Mouse (Mus musculus) gastrocnemius, adult 2 months (tissue): Measurements from ENCODE around the gene Cerk. TPM values are rescaled to one million over a fixed set of nuclear protein-coding genes. Genes with fewer than 3 reads are reported as not detected.
A peak's percentile ranks its signal among the peaks of the same experiment; 100 is the strongest.
"Not testable (repeated sequence)": the region's sequence is repeated elsewhere in the genome, so short reads cannot be mapped to it uniquely, and the experiment has no call there.

Source experiments
- DNase-seq: peaks from one replicate; pipeline ENCODE4 v3.0.0; 2022
- H3K27ac ChIP-seq: fragments of 200-600 bp; 2 replicates; pipeline ENCODE4 v1.8.1; 2022; ENCODE audit warnings: mild to moderate bottlenecking
- H3K4me3 ChIP-seq: fragments of 200-600 bp; 2 replicates; pipeline ENCODE4 v1.8.1; 2022; ENCODE audit warnings: mild to moderate bottlenecking, moderate library complexity
- CTCF ChIP-seq: fragments of 200-600 bp; IDR thresholded peaks from 2 replicates; pipeline ENCODE4 v1.8.1; 2022; ENCODE audit warnings: antibody characterized with exemption, mild to moderate bottlenecking, moderate library complexity
- intact Hi-C: fragments of 180-260 bp; cut with DNase I; formaldehyde crosslinking; loops from one replicate; pipeline ENCODE4 v1.15.1; 2025
- total RNA-seq, 2 experiments: library from RNA; stranded (reverse); gene quantifications; 2 replicates each; pipeline ENCODE4 v1.2.3; 2021

Gene Cerk
- total RNA-seq, 2 experiments from 2014 or later: 4.2 to 8.1 TPM

- peak; percentile 45 for DNase-seq
- TF ChIP-seq CTCF: no peak
- no peak overlapping the region for H3K4me3 ChIP-seq
- intact Hi-C loops: no loop called here
- peak overlapping the region; percentile 71 for H3K27ac ChIP-seq
These were observed 16.7 kb upstream of the Cerk start for GRCm38 (mm10) chr15:86202640-86203039.

GRCm38 (mm10) chr15:86201696-86202330 is 15.9 kb upstream of the Cerk start:
- no peak for TF ChIP-seq CTCF
- Histone ChIP-seq H3K4me3 (no peak overlapping the region), H3K27ac (peak overlapping the region; percentile 71)
- intact Hi-C loops: no loop called here
- DNase-seq: peak; percentile 53

- intact Hi-C loops: no loop called here
- DNase-seq: no peak
- no peak for TF ChIP-seq CTCF
- Histone ChIP-seq H3K4me3 (no peak overlapping the region), H3K27ac (peak overlapping the region; percentile 71)
These were observed 15.2 kb upstream of the Cerk start for GRCm38 (mm10) chr15:86201095-86201494.

DNA sequence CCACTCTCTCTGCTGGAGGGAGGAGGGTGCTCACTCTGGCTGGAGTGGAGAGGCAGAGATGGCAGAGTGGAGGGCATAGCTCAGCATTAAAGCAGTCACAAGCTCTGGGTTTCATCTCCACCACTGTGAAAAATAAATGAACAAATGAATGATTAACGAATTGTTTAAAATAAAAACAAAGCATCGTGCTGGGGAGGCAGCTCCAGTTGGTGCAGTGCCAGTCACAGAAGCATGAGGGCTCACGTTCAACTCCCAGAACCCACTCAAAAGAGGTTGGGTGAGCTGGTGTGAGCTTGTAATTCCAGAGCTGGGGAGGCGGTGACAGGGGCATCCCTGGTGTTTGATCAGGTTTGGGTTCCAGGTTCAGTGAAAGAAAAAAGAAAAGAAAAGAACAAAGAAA is 14.2 kb upstream of the Cerk start:
- intact Hi-C loops: no loop called here
- TF ChIP-seq CTCF: no peak
- no peak overlapping the region for H3K4me3 ChIP-seq
- no peak for DNase-seq
- H3K27ac ChIP-seq: no peak overlapping the region

- Histone ChIP-seq H3K4me3 (no peak overlapping the region), H3K27ac (no peak overlapping the region)
- DNase-seq: no peak
- intact Hi-C loops: no loop called here
- TF ChIP-seq CTCF: no peak
These were observed 13.5 kb upstream of the Cerk start for GRCm38 (mm10) chr15:86199482-86199881.

DNA sequence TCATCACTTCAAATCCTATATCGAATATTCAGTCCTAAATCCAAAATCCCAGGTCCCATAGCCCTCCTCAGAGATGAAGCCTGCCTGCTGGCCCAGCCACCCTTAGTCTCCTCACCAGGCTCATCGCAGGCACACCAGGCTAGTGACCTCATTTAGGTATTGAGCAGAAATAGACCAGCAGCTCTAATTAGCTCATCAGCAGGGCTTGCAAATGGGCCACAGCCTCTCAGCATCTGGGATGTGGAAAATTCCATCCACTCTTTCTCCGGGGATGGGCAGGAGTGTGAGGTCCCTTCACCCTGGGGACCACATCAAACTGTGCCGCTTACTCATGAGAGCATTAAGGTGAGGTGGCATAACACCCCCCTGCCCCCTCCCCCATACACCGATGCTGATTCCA is 13.1 kb upstream of the Cerk start:
- Histone ChIP-seq H3K4me3 (no peak overlapping the region), H3K27ac (no peak overlapping the region)
- no peak for TF ChIP-seq CTCF
- no peak for DNase-seq
- intact Hi-C loops: no loop called here

GRCm38 (mm10) chr15:86194676-86195453 is 8.9 kb upstream of the Cerk start:
- DNase-seq, intact Hi-C loops, H3K27ac ChIP-seq, H3K4me3 ChIP-seq: not testable (repeated sequence)

DNA sequence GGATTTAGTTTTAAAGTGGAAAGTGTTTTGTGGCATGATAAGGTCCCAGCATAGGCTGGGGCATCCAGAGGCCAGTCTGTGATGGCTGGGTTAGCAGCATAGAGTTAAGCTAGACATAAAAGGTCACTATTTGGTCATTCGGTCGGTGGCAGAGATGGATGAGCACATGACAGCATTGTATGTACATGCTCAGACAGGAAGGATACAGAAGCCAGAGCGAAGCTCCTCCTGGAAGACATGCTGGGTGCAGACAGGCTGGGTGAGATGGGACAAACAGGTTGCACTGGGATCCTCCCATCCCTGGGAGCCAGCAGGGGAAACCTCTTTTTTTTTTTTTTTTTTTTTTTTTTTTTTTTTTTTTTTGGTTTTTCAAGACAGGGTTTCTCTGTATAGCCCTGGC is 6.0 kb upstream of the Cerk start:
- intact Hi-C loops: no loop called here
- H3K27ac ChIP-seq: no peak overlapping the region
- H3K4me3 ChIP-seq: no peak overlapping the region
- no peak for TF ChIP-seq CTCF
- no peak for DNase-seq

DNA sequence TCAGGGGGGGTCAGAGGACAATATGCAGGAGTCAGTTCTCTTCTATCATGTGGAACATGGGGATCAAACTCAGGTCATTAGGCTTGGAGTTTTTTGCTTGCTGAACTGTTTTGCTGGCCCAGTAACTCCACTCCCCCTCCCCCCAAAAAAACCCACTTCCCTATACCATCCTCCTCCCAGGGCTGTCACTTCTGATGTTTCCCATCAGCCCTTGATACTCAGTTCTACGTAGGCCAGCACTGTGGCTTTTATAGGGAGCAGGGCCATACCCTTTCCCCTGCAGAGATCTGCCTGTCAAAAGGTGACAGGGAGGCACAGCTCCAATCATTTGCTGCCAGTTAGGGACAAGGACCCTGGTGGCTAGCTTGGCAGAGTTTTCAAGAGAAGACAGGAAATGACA is 5.6 kb upstream of the Cerk start:
- DNase-seq: no peak
- intact Hi-C loops: no loop called here
- Histone ChIP-seq H3K4me3 (no peak overlapping the region), H3K27ac (no peak overlapping the region)
- TF ChIP-seq CTCF: no peak

DNA sequence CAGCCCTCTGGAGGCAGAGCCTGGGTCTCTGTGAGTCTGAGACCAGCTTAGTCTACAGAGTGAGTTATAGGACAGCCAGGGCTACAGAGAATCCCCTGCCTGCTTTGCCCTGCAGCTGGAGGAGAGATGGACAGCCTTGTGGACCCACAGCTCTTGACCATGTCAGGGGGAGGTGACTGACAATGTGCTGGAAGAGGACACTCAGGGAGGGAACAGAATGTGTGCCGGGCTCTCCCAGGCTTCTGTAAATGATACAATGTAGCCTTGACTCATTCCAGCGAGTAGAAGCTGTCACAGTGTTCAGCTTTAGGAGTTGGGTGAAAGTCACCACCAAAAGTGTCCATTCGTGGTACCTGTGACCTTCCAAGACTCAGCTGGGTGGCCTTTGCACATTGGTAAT is 4.4 kb upstream of the Cerk start:
- Histone ChIP-seq H3K27ac (peak overlapping the region; percentile 24; the same call in 1 of the 2 replicates), H3K4me3 (no peak overlapping the region)
- TF ChIP-seq CTCF: no peak
- intact Hi-C loops: no loop called here
- DNase-seq: no peak

- DNase-seq: peak; percentile 93
- intact Hi-C loops: loop anchor here (1.0 kb wide), 1 partner anchor 25 kb away; the partner anchor contains the start of gene Tbc1d22a
These were observed 3.0 kb upstream of the Cerk start for GRCm38 (mm10) chr15:86188746-86189470.

DNA sequence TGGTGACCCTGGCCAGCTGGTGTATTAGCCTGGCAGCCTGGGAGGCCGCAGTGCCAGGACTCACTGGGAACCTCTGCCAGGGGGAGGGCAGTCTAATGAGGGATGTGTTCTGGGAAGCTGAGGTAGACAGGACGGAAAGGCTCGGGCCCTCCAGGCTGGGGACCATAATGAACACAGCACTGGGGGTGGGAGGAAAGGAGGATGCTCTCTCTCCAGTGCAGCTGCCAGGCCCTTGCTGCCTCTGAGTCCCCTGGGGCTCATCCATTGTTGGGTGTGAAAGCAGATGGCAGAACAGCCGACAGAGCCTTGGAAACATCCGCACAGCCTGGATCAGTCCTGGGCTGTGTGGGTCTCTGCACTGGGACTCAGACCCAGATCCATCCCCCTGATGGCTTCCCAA is 2.2 kb upstream of the Cerk start:
- TF ChIP-seq CTCF: no peak
- Histone ChIP-seq H3K4me3 (peak overlapping the region; percentile 66; the same call in 1 of the 2 replicates), H3K27ac (peak overlapping the region; percentile 99)
- intact Hi-C loops: loop anchor here (1.0 kb wide), 1 partner anchor 26 kb away; the partner anchor contains the start of gene Tbc1d22a
- peak; percentile 62 for DNase-seq

More at GRCm38 (mm10) chr15:86188746-86189470, 3.0 kb upstream of the Cerk start:
- TF ChIP-seq CTCF: no peak
- Histone ChIP-seq H3K27ac (peak overlapping the region; percentile 99), H3K4me3 (peak overlapping the region; percentile 66)

GRCm38 (mm10) chr15:86186686-86187085 is 745 bp upstream of the Cerk start:
- intact Hi-C loops: loop anchor here (2.0 kb wide), 1 partner anchor 18 kb away; no protein-coding TSS in a partner anchor
- DNase-seq: peak; percentile 48
- TF ChIP-seq CTCF: no peak
- H3K4me3 ChIP-seq: peak overlapping the region; percentile 96
- peak overlapping the region; percentile 99 for H3K27ac ChIP-seq
